Mouse (Mus musculus) kidney, adult 2 months (tissue): ENCODE data around the gene Gucy2e. TPM values are rescaled to one million over a fixed set of nuclear protein-coding genes. Genes with fewer than 3 reads are reported as not detected.

Source experiments
- DNase-seq: peaks from one replicate; pipeline ENCODE4 v3.0.0; 2021
- H3K27ac ChIP-seq: fragments of 200-500 bp; 2 replicates; pipeline ENCODE4 v1.5.1; 2012; ENCODE audit warnings: low read depth, low read length, control low read depth, inconsistent platforms; ENCODE audit not compliant: insufficient read depth
- H3K27me3 ChIP-seq: fragments of 200-500 bp; replicated peaks from 2 replicates; pipeline ENCODE4 v1.6.1; 2012; ENCODE audit warnings: mild to moderate bottlenecking, moderate library complexity, low read length, inconsistent platforms; ENCODE audit not compliant: control insufficient read depth, insufficient read depth
- H3K36me3 ChIP-seq: fragments of 200-500 bp; 2 replicates; pipeline ENCODE4 v1.6.1; 2012; ENCODE audit warnings: mild to moderate bottlenecking, moderate library complexity, low read length, inconsistent platforms; ENCODE audit not compliant: control insufficient read depth, insufficient read depth
- H3K4me1 ChIP-seq: fragments of 200-500 bp; 2 replicates; pipeline ENCODE4 v1.6.1; 2011; ENCODE audit warnings: low read length; ENCODE audit not compliant: control insufficient read depth, insufficient read depth
- H3K4me3 ChIP-seq: fragments of 200-500 bp; 2 replicates; pipeline ENCODE4 v1.5.1; 2011; ENCODE audit warnings: mild to moderate bottlenecking, low read depth, low read length, control low read depth; ENCODE audit not compliant: insufficient read depth
- CTCF ChIP-seq: fragments of 200-500 bp; conservative IDR thresholded peaks from 2 replicates; pipeline ENCODE4 v1.5.1; 2011; ENCODE audit warnings: low read depth, mild to moderate bottlenecking, control low read depth, low read length, moderate library complexity, mixed read lengths; ENCODE audit not compliant: insufficient read depth, insufficient read length
- POLR2A ChIP-seq: fragments of 200-500 bp; IDR thresholded peaks from one replicate; pipeline ENCODE4 v1.6.1; 2011; ENCODE audit warnings: low read depth, low read length, control low read depth
- WGBS: fragments of 180-500 bp; shearing (Covaris S2); methylation state at CpG from one replicate; pipeline ENCODE4 v1.1.7; 2018; 5-methylcytosine and 5-hydroxymethylcytosine counted together
- polyA plus RNA-seq: library from polyadenylated mRNA; depleted of rRNA; stranded (reverse); fragments of >200 nt; gene quantifications from 2 replicates; pipeline ENCODE4 v1.2.3, GENCODE M21; 2012; rRNA removed

Gene Gucy2e
- polyA plus RNA-seq = 0.02 TPM in 1 of 2 replicates, not detected in the other

DNA sequence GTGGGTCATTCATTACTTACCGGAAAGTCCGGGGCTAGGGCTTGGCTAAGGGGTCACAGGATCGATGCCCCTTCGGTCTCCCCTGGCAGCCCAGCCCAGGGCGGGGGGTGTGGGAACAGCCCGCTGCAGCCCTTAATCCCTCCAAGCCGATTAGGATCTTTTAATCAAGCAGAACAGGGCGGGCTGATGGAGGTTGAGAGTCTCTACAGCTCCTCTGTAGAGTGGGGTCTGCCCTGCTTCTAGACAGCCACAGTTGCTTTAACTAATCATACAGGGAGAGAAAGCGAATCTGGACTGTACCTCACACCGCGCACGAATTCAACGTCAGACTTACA lies at the start of gene Gucy2e:
Gene Gucy2e, minus strand, starts transcription at position 111 of the 335 bp plus-strand sequence.
- TF ChIP-seq CTCF = no peak
- no peak for TF ChIP-seq POLR2A
- no peaks in the 10 kb centered on the region for H3K4me1 ChIP-seq
- no peaks in the 10 kb centered on the region for H3K36me3 ChIP-seq
- no peaks in the 10 kb centered on the region for H3K27me3 ChIP-seq
- DNase-seq = no peak
- peak within 1 kb of the TSS; percentile 49 for H3K4me3 ChIP-seq
- H3K27ac ChIP-seq = no peak within 1 kb of the TSS
- WGBS = 54% methylated on average over 13 of the region's 13 CpGs

DNA sequence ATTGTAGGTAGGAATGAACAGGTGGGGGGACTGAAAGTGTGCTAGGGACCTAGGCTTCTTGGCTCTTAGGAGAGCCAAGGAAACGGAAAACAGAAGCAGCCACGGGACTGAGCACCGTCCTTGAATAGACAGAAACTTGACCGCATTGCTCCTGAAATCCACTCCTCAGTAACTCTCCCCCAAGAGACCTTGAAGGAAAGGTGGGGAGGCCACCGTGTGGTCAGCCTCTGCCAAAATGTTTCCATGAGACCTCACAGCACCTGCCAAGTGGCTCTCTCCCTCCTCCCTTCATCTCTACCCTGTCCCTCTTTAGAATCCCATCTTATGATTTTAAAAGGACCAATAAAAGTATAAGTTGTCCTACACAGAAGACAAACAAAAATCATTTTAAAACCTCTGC lies 40.4 kb upstream of the Gucy2e start:
- H3K27ac ChIP-seq = no peak overlapping the region
- H3K36me3 ChIP-seq = no peaks in the 10 kb centered on the region
- 65% methylated on average over 5 of the region's 5 CpGs for WGBS
- H3K27me3 ChIP-seq = no peaks in the 10 kb centered on the region
- no peaks in the 10 kb centered on the region for H3K4me1 ChIP-seq
- no peak for DNase-seq
- no peak overlapping the region for H3K4me3 ChIP-seq
- no peak for TF ChIP-seq POLR2A

DNA sequence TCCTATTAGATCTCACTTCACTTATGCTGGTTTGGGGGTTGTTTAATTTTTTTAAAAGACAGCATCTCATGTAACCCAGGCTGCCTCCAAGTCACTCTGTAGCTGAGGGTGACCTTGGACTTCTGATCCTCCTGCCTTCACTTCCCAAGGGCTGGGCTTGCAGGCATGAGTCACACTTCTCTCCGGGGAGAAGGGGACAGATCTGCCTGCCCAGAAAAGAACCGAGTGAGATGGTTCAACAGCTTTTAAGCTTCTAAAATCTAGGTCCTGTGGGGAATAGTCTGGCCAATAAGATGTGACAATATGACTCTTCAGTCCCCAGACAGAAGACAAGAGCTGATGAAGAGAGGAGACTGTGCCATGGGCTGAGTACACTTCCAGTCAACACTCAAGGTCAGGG lies 39.2 kb upstream of the Gucy2e start:
- no peaks in the 10 kb centered on the region for H3K27me3 ChIP-seq
- WGBS = 30% methylated on average over 2 of the region's 2 CpGs
- no peaks in the 10 kb centered on the region for H3K4me1 ChIP-seq
- no peak for DNase-seq
- no peak overlapping the region for H3K4me3 ChIP-seq
- TF ChIP-seq POLR2A = no peak
- no peak for TF ChIP-seq CTCF
- H3K27ac ChIP-seq = no peak overlapping the region
- H3K36me3 ChIP-seq = no peaks in the 10 kb centered on the region

DNA sequence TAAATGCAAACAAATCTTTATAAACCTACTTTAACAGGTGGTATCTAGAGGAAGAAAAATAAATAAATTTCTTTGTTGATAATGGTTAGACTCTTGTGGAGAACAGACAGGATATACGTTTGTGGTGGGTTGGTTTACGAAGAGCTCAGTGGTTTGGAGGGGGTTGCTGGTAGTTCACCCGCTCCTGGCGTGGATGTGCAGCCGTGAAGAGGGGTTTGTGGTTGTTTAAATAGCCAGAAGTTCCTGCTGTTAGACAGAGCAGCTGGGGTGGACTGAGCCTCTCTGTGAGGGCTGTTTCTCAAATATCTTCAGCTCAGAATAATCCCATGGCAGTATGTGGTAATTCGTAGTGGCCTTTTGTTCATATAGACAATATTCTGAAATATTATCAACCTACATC lies 38.8 kb upstream of the Gucy2e start:
- TF ChIP-seq POLR2A = no peak
- no peak for TF ChIP-seq CTCF
- WGBS = 80% methylated on average over 6 of the region's 6 CpGs
- Histone ChIP-seq H3K27ac (no peak overlapping the region), H3K36me3 (no peaks in the 10 kb centered on the region), H3K27me3 (no peaks in the 10 kb centered on the region), H3K4me3 (no peak overlapping the region), H3K4me1 (no peaks in the 10 kb centered on the region)
- no peak for DNase-seq

DNA sequence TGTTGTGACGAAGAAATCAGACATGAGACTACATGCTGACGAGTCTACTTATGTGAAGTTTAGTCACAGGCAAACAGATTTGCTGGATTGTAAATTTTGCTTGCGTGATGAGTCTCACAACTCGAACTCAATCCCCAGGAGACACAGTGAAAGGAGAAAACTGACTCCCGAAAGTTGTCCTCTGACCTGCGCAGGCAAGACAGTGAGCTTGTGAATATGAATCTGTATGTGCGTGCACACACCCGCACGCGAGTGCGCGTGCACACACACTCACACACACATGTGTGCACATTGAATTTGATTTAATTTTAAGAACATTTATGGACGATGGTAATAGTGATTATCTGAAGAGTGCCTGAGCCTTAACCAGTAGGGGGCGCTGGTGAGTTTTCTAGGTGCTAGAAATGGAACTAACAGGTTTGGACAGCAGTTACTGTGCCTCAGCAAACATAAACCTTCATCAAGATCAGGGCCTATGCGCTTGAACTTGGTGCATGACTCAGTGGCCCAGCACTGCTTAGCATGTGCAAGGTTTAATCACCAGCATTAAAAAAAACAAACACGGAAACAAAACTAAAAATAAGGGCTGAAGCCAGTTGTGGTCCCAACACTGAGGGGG lies 35.4 kb upstream of the Gucy2e start:
- H3K36me3 ChIP-seq = no peaks in the 10 kb centered on the region
- WGBS = 41% methylated on average over 16 of the region's 16 CpGs
- H3K4me1 ChIP-seq = no peaks in the 10 kb centered on the region
- H3K27me3 ChIP-seq = no peaks in the 10 kb centered on the region
- TF ChIP-seq CTCF (peak; percentile 51), POLR2A (no peak)
- DNase-seq = peak; percentile 80
- no peak overlapping the region for H3K27ac ChIP-seq
- no peak overlapping the region for H3K4me3 ChIP-seq

DNA sequence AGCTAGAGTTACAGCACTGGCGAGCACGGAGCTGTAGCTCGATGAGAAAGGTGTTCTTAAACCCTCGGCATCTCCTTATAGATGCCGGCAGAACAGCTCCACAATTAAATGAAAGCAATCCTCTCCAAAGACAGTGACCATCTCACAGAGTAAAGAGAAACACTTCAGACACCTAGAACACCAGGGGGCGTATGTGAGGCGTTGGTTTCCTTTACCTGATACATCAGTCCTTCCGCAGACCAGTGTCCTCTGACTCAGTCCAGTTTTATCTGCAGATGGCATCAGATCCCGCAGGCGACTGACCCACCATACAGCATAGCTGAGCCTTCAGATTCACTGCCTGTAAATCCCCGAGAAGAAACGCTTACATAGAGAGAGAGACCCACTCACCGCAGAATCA lies 32.7 kb upstream of the Gucy2e start:
- Histone ChIP-seq H3K4me3 (no peak overlapping the region), H3K36me3 (no peaks in the 10 kb centered on the region), H3K4me1 (no peaks in the 10 kb centered on the region), H3K27ac (no peak overlapping the region), H3K27me3 (no peaks in the 10 kb centered on the region)
- no peak for TF ChIP-seq POLR2A
- TF ChIP-seq CTCF = peak; percentile 63
- 11% methylated on average over 13 of the region's 13 CpGs for WGBS
- DNase-seq = peak; percentile 70

DNA sequence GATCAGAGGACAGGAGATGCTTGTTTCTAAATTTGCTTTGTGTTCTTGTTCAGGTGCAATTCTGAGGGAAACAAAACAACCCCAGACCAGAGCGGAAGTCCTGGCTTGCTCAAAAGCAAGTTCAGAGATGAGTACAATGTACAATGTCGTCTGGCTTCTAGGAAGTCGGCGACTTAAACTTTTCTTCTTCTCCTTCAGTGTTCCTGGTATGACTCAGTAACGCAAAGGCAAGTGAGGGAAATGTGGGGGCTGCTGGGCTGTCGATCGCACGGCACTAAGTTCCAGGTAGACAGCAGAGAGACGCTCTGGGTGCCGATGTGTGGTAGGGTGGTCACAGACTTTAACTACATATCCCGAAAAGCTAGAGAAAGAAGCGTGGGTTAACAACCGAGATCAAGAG lies 31.3 kb upstream of the Gucy2e start:
- WGBS = 81% methylated on average over 13 of the region's 13 CpGs
- no peak for TF ChIP-seq POLR2A
- TF ChIP-seq CTCF = no peak
- Histone ChIP-seq H3K4me3 (no peak overlapping the region), H3K27me3 (no peaks in the 10 kb centered on the region), H3K4me1 (no peaks in the 10 kb centered on the region), H3K27ac (no peak overlapping the region), H3K36me3 (no peaks in the 10 kb centered on the region)
- DNase-seq = no peak

DNA sequence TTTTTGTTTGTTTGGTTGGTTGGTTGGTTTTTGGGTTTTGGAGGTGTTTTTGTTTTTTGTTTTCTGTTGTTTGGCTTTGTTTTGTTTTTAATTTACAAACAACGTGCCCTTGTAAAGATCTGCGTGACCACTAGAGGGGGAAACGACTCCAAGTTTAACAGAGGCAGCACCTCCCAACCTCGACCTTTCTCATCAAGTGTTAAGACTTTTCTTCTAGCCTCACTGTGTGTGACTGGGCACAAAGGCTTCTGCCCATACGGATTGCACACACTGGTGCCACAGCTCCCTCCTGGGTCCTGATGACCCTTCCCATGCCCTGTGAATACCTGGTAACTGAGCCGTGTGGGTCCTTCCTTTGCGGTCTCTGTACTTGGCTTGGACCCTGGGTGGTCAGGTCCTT lies 30.5 kb upstream of the Gucy2e start:
- TF ChIP-seq CTCF = peak; percentile 60
- no peak for TF ChIP-seq POLR2A
- 21% methylated on average over 7 of the region's 7 CpGs for WGBS
- peak; percentile 24 for DNase-seq
- Histone ChIP-seq H3K27me3 (no peaks in the 10 kb centered on the region), H3K27ac (no peak overlapping the region), H3K4me1 (no peaks in the 10 kb centered on the region), H3K36me3 (no peaks in the 10 kb centered on the region), H3K4me3 (no peak overlapping the region)
